Mouse (Mus musculus): ENCODE measurements at regions not wholly inside any gene's neighbourhood (a gene's known extent, or its start where the extent isn't known, plus 50 kb on each side); places are given as distances from the start of the nearest gene placed in this dataset.

DNA sequence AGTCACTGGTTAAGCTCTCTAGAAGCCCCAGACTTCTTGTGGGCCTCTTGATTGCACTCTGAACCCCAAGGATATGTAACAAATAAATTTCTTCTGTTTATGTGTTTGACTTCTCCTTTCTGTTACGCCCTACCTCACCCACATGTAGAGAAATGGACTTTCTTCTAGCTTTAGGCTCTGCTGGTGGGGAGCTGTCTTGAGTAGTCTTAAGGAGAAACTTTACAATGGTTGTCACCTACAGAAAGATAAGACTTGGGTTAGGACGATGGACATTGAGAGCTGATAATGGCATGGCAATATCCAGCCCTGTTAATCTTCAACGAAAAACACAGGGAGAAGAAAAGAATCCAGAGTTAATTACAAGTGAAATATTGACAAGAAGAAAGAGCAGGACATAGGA, 416.1 kb downstream of the Dmrt2 start:
- Histone ChIP-seq H3K9me3 (ENCODE audit: control insufficient read depth, low read length) (no peaks in the 10 kb centered on the region), H3K4me2 (ENCODE audit: low read depth, low read length) (no peak overlapping the region), H3K36me3 (ENCODE audit: control insufficient read depth, insufficient read depth, low read length) (no peaks in the 10 kb centered on the region), H3K4me1 (replicated peaks; ENCODE audit: control insufficient read depth, insufficient read depth, low read length) (no peaks in the 10 kb centered on the region), H3K27ac (ENCODE audit: low read length) (no peak overlapping the region), H3K27me3 (ENCODE audit: control insufficient read depth, insufficient read depth, low read depth, low read length) (no peaks in the 10 kb centered on the region), H3K4me3 (ENCODE audit: low read length) (no peak overlapping the region), H3K9ac (ENCODE audit: low read length) (no peak overlapping the region)
- WGBS = 69% methylated on average over 3 of the region's 3 CpGs
- ATAC-seq (ENCODE audit: low read depth) = no peak

- Histone ChIP-seq H3K9ac (ENCODE audit: low read length) (no peak overlapping the region), H3K4me3 (ENCODE audit: low read length) (no peak overlapping the region), H3K36me3 (ENCODE audit: control insufficient read depth, insufficient read depth, low read length) (no peaks in the 10 kb centered on the region), H3K27ac (ENCODE audit: low read length) (no peak overlapping the region), H3K4me2 (ENCODE audit: low read depth, low read length) (no peak overlapping the region), H3K4me1 (replicated peaks; ENCODE audit: control insufficient read depth, insufficient read depth, low read length) (no peaks in the 10 kb centered on the region), H3K9me3 (ENCODE audit: control insufficient read depth, low read length) (no peaks in the 10 kb centered on the region), H3K27me3 (ENCODE audit: control insufficient read depth, insufficient read depth, low read depth, low read length) (no peaks in the 10 kb centered on the region)
- WGBS = 45% methylated on average over 8 of the region's 8 CpGs
- no peak for ATAC-seq (ENCODE audit: low read depth)
These were observed 419.2 kb downstream of the Dmrt2 start for GRCm38 (mm10) chr19:26091386-26091785.

DNA sequence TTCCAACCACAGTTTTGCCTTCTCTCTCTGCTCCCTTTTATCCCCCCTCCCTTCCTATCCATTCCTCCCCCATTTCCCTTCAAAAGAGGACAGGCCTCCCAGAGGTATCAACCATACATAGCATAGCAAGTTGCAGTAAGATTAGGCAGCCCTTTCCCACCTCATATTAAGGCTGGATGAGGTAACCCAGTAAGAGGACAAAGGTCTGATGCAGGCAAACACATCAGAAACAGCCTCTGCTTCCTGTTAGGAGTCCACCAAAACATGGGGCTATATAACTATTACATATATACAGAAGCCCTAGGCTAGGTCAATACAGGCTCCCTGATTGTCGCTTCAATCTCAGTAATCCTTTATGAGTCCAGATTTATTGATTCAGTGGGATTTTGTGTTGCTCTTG, 421.6 kb downstream of the Dmrt2 start:
- WGBS = 89% methylated on average over 1 of the region's 1 CpGs
- no peak overlapping the region for H3K9ac ChIP-seq (ENCODE audit: low read length)
- no peaks in the 10 kb centered on the region for H3K9me3 ChIP-seq (ENCODE audit: control insufficient read depth, low read length)
- H3K4me2 ChIP-seq (ENCODE audit: low read depth, low read length) = no peak overlapping the region
- H3K4me3 ChIP-seq (ENCODE audit: low read length) = no peak overlapping the region
- H3K36me3 ChIP-seq (ENCODE audit: control insufficient read depth, insufficient read depth, low read length) = no peaks in the 10 kb centered on the region
- no peaks in the 10 kb centered on the region for H3K27me3 ChIP-seq (ENCODE audit: control insufficient read depth, insufficient read depth, low read depth, low read length)
- no peaks in the 10 kb centered on the region for H3K4me1 ChIP-seq (replicated peaks; ENCODE audit: control insufficient read depth, insufficient read depth, low read length)
- no peak for ATAC-seq (ENCODE audit: low read depth)
- H3K27ac ChIP-seq (ENCODE audit: low read length) = no peak overlapping the region

GRCm38 (mm10) chr19:26114326-26114725, 442.1 kb downstream of the Dmrt2 start:
- WGBS = 74% methylated on average over 6 of the region's 6 CpGs
- Histone ChIP-seq H3K4me1 (replicated peaks; ENCODE audit: control insufficient read depth, insufficient read depth, low read length) (no peaks in the 10 kb centered on the region), H3K4me3 (ENCODE audit: low read length) (no peak overlapping the region), H3K4me2 (ENCODE audit: low read depth, low read length) (no peak overlapping the region), H3K9me3 (ENCODE audit: control insufficient read depth, low read length) (no peaks in the 10 kb centered on the region), H3K36me3 (ENCODE audit: control insufficient read depth, insufficient read depth, low read length) (no peaks in the 10 kb centered on the region), H3K9ac (ENCODE audit: low read length) (no peak overlapping the region), H3K27ac (ENCODE audit: low read length) (no peak overlapping the region), H3K27me3 (ENCODE audit: control insufficient read depth, insufficient read depth, low read depth, low read length) (no peaks in the 10 kb centered on the region)
- ATAC-seq (ENCODE audit: low read depth) = no peak

- ATAC-seq (ENCODE audit: low read depth) = no peak
- WGBS = 50% methylated on average over 2 of the region's 2 CpGs
- Histone ChIP-seq H3K4me3 (ENCODE audit: low read length) (no peak overlapping the region), H3K4me2 (ENCODE audit: low read depth, low read length) (no peak overlapping the region), H3K9me3 (ENCODE audit: control insufficient read depth, low read length) (no peaks in the 10 kb centered on the region), H3K4me1 (replicated peaks; ENCODE audit: control insufficient read depth, insufficient read depth, low read length) (no peaks in the 10 kb centered on the region), H3K27ac (ENCODE audit: low read length) (no peak overlapping the region), H3K9ac (ENCODE audit: low read length) (no peak overlapping the region), H3K27me3 (ENCODE audit: control insufficient read depth, insufficient read depth, low read depth, low read length) (no peaks in the 10 kb centered on the region), H3K36me3 (ENCODE audit: control insufficient read depth, insufficient read depth, low read length) (no peaks in the 10 kb centered on the region)
These were observed 456.2 kb downstream of the Dmrt2 start for GRCm38 (mm10) chr19:26128423-26128822.

DNA sequence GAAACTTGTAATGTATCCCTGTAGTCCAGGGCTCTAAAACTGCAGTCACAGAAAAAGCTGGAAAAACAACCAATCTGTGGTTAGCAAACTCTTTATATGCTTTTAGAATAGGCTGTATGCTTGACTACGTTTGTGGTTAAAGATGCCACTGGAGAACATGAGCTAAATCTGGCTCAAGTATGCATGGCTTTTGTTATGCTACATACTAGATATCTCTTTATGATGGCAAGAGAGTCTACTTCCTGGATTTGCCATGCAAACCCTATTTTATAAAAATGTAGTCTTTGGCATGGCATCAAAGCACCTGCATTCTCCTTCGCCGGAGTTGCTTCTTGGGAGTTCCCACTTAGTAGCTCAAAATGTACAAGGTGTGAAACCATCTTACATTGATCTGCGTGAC, 462.2 kb downstream of the Dmrt2 start:
- H3K27me3 ChIP-seq (ENCODE audit: control insufficient read depth, insufficient read depth, low read depth, low read length) = no peaks in the 10 kb centered on the region
- no peaks in the 10 kb centered on the region for H3K4me1 ChIP-seq (replicated peaks; ENCODE audit: control insufficient read depth, insufficient read depth, low read length)
- H3K9me3 ChIP-seq (ENCODE audit: control insufficient read depth, low read length) = no peaks in the 10 kb centered on the region
- no peaks in the 10 kb centered on the region for H3K36me3 ChIP-seq (ENCODE audit: control insufficient read depth, insufficient read depth, low read length)
- no peak overlapping the region for H3K4me3 ChIP-seq (ENCODE audit: low read length)
- no peak overlapping the region for H3K9ac ChIP-seq (ENCODE audit: low read length)
- no peak overlapping the region for H3K4me2 ChIP-seq (ENCODE audit: low read depth, low read length)
- no peak for ATAC-seq (ENCODE audit: low read depth)
- 71% methylated on average over 4 of the region's 4 CpGs for WGBS
- no peak overlapping the region for H3K27ac ChIP-seq (ENCODE audit: low read length)

DNA sequence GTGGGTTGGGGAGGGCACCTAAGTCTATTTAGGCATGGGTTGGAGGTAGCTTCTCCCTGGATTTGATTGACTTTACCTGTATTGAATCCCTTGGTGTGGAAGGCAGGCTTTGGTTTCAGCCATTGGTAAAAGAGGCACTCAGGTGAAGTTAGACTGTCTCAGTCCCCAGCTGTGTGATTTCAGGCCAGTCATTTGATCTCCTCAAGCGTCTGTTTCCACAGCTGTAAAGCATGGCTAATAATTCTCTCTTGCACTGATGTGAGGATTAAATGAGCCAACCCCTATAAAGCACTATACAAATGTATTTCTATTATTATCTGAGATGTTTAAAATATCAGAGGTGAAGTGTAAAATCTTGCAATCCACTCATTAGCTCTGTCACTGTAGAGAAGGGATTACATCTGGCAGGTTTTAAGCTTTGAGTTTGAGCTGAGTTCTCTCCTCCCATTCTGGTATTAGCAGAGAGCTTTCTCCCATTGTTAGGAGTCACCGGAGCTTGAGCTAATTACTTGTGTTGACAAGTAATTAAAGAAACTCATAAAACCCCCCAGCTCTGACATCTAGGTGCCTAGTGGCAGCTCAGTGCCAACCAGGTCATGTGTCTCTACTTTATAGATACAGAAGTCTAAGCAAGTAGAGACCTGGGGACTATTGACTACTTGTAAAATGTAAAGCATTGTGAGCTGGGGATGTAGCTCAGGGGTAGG, 463.3 kb downstream of the Dmrt2 start:
- H3K27ac ChIP-seq (ENCODE audit: low read length) = no peak overlapping the region
- no peaks in the 10 kb centered on the region for H3K9me3 ChIP-seq (ENCODE audit: control insufficient read depth, low read length)
- 27% methylated on average over 2 of the region's 2 CpGs for WGBS
- H3K9ac ChIP-seq (ENCODE audit: low read length) = no peak overlapping the region
- no peak overlapping the region for H3K4me2 ChIP-seq (ENCODE audit: low read depth, low read length)
- no peaks in the 10 kb centered on the region for H3K36me3 ChIP-seq (ENCODE audit: control insufficient read depth, insufficient read depth, low read length)
- no peak for ATAC-seq (ENCODE audit: low read depth)
- H3K27me3 ChIP-seq (ENCODE audit: control insufficient read depth, insufficient read depth, low read depth, low read length) = no peaks in the 10 kb centered on the region
- no peak overlapping the region for H3K4me3 ChIP-seq (ENCODE audit: low read length)
- no peaks in the 10 kb centered on the region for H3K4me1 ChIP-seq (replicated peaks; ENCODE audit: control insufficient read depth, insufficient read depth, low read length)

- no peaks in the 10 kb centered on the region for H3K36me3 ChIP-seq (ENCODE audit: control insufficient read depth, insufficient read depth, low read length)
- H3K27ac ChIP-seq (ENCODE audit: low read length) = no peak overlapping the region
- no peaks in the 10 kb centered on the region for H3K27me3 ChIP-seq (ENCODE audit: control insufficient read depth, insufficient read depth, low read depth, low read length)
- no peak overlapping the region for H3K4me3 ChIP-seq (ENCODE audit: low read length)
- no peaks in the 10 kb centered on the region for H3K4me1 ChIP-seq (replicated peaks; ENCODE audit: control insufficient read depth, insufficient read depth, low read length)
- no peaks in the 10 kb centered on the region for H3K9me3 ChIP-seq (ENCODE audit: control insufficient read depth, low read length)
- no peak overlapping the region for H3K9ac ChIP-seq (ENCODE audit: low read length)
- no peak overlapping the region for H3K4me2 ChIP-seq (ENCODE audit: low read depth, low read length)
- 43% methylated on average over 2 of the region's 2 CpGs for WGBS
- ATAC-seq (ENCODE audit: low read depth) = no peak
These were observed 464.2 kb upstream of the Smarca2 start for GRCm38 (mm10) chr19:26140647-26141046.

DNA sequence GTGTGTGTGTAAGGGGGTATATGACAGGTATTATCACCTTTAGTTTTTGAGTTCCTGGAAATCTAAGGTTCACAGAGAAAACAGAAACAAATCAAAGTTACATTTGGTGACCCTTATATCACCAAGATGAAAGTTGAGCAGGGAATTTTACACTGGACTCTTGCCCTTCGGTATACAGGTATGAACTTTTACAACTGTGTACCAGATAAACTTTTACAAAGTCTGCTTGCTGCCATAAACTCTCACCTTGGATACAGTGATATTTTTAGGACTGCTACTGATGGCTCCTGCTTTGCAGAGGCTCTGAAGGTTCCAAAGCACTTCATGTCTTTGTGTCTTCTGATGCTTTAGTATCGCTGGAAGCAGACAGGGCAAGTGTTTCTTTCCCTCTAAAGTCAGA, 461.3 kb upstream of the Smarca2 start:
- no peak overlapping the region for H3K9ac ChIP-seq (ENCODE audit: low read length)
- H3K27me3 ChIP-seq (ENCODE audit: control insufficient read depth, insufficient read depth, low read depth, low read length) = no peaks in the 10 kb centered on the region
- no peaks in the 10 kb centered on the region for H3K4me1 ChIP-seq (replicated peaks; ENCODE audit: control insufficient read depth, insufficient read depth, low read length)
- WGBS = 87% methylated on average over 2 of the region's 2 CpGs
- H3K4me2 ChIP-seq (ENCODE audit: low read depth, low read length) = no peak overlapping the region
- H3K36me3 ChIP-seq (ENCODE audit: control insufficient read depth, insufficient read depth, low read length) = no peaks in the 10 kb centered on the region
- ATAC-seq (ENCODE audit: low read depth) = no peak
- H3K9me3 ChIP-seq (ENCODE audit: control insufficient read depth, low read length) = no peaks in the 10 kb centered on the region
- no peak overlapping the region for H3K27ac ChIP-seq (ENCODE audit: low read length)
- H3K4me3 ChIP-seq (ENCODE audit: low read length) = no peak overlapping the region

- Histone ChIP-seq H3K4me3 (ENCODE audit: low read length) (no peak overlapping the region), H3K27ac (ENCODE audit: low read length) (no peak overlapping the region), H3K36me3 (ENCODE audit: control insufficient read depth, insufficient read depth, low read length) (no peaks in the 10 kb centered on the region), H3K4me2 (ENCODE audit: low read depth, low read length) (no peak overlapping the region), H3K9me3 (ENCODE audit: control insufficient read depth, low read length) (no peaks in the 10 kb centered on the region), H3K9ac (ENCODE audit: low read length) (no peak overlapping the region), H3K4me1 (replicated peaks; ENCODE audit: control insufficient read depth, insufficient read depth, low read length) (no peaks in the 10 kb centered on the region), H3K27me3 (ENCODE audit: control insufficient read depth, insufficient read depth, low read depth, low read length) (no peaks in the 10 kb centered on the region)
- ATAC-seq (ENCODE audit: low read depth) = no peak
- WGBS = 60% methylated on average over 4 of the region's 4 CpGs
These were observed 453.6 kb upstream of the Smarca2 start for GRCm38 (mm10) chr19:26151216-26151615.

Data from lung, embryonic 16.5 days (tissue).